Mouse (Mus musculus): ENCODE results near the gene Vmn1r45.
"Not testable (repeated sequence)": the region's sequence is repeated elsewhere in the genome, so short reads cannot be mapped to it uniquely, and the experiment has no call there.

Gene Vmn1r45

GRCm38 (mm10) chr6:89940498-89940897 is at the start of gene Vmn1r45:
Gene Vmn1r45 (minus strand): TSS chr6:89940598.
- in situ Hi-C loops (cut with MboI): not testable (repeated sequence)

- in situ Hi-C loops (cut with MboI): no loop called here
These were observed 45.6 kb upstream of the Vmn1r45 start for GRCm38 (mm10) chr6:89985989-89986388.

- in situ Hi-C loops (cut with MboI): no loop called here
These were observed 28.6 kb upstream of the Vmn1r45 start, which contains the start of gene Vmn1r46 for GRCm38 (mm10) chr6:89969013-89969412. Gene Vmn1r46 (plus strand): TSS chr6:89969313.

DNA sequence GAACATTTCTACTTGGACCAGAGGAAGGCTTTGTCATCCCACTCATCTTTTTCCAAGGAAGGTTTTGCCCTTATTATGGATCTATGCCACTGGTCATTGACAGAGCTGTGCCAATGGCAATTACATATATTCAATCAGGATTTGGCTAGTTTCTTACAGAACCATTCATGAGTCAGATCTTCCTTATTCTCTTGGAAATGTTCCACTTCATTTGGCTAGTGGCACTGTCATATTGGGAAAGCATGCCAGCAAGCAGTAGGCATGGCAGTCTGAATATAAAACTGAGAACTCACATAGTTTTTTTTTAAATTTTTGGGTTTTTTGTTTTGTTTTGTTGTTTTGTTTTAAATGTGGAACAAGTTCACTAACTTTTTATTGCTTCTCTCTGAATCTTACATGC is 25.9 kb upstream of the Vmn1r45 start:
- in situ Hi-C loops (cut with MboI): no loop called here

DNA sequence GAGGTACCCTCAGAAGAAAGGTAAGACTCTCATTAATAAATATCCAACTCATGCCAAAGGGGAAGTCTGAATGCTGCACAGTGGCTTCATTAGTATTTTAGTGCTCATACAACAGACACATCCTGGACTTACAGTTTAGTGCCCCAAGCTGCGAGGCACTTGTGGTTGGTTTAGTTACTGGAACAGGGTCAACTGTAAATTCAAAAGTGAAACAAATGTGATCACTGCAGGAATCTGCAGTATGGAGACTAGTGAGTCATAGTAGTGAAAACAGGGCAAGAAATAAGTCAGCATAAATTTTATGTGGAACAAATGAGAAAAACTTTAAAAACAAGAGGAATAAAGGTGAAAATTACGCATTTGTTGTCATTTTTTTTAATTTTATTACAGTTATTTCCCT is 13.2 kb upstream of the Vmn1r45 start:
- in situ Hi-C loops (cut with MboI): no loop called here

- in situ Hi-C loops (cut with MboI): no loop called here
These were observed 528 bp upstream of the Vmn1r45 start for GRCm38 (mm10) chr6:89940926-89941325.

- in situ Hi-C loops (cut with MboI): no loop called here
These were observed 56.6 kb downstream of the Vmn1r45 start for GRCm38 (mm10) chr6:89883812-89884211.

DNA sequence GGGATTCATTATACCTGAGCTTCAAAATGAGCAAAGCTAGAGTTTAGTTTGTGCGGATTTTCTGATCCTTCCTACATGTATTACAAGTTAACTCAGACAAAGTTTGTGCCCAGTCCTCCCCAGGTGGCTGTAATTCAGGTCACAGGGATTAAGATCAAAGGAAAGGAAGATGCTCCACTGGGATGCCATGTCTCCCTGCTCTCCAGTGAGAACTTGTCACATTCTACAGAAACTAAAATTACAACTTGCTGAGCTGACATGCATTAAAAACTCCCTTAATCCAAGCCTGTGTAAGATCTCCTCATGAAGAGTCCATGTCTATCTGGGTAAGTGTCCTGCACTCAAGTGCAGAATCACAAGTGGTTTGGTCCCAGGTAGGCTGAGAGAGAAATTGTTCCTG is 57.0 kb downstream of the Vmn1r45 start, which contains the start of gene Vmn1r44:
TSS of gene Vmn1r44 (plus strand) at position 301 of the 400 bp plus-strand sequence.
- in situ Hi-C loops (cut with MboI): no loop called here

Measured in mature B cell (primary cell).